Mouse (Mus musculus) cerebellum, adult 2 months (tissue): Measurements from ENCODE around the gene Slc39a13. TPM values are rescaled to one million over a fixed set of nuclear protein-coding genes. Genes with fewer than 3 reads are reported as not detected.
A peak's percentile ranks its signal among the peaks of the same experiment; 100 is the strongest.

ENCODE experiments used
- DNase-seq, 2 experiments: peaks; one replicate each; pipeline ENCODE4 v3.0.0; 2021
- H3K27ac ChIP-seq: fragments of 200-500 bp; 2 replicates; pipeline ENCODE4 v1.5.1; 2012; ENCODE audit warnings: low read length, control low read depth, inconsistent platforms; ENCODE audit not compliant: insufficient read depth
- H3K27me3 ChIP-seq: fragments of 200-500 bp; 2 replicates; pipeline ENCODE4 v1.6.1; 2012; ENCODE audit warnings: inconsistent platforms, mild to moderate bottlenecking, low read length, moderate library complexity; ENCODE audit not compliant: control insufficient read depth, insufficient read depth
- H3K4me1 ChIP-seq: fragments of 200-500 bp; 2 replicates; pipeline ENCODE4 v1.6.1; 2011; ENCODE audit warnings: low read length; ENCODE audit not compliant: control insufficient read depth, insufficient read depth
- H3K4me3 ChIP-seq: fragments of 200-500 bp; replicated peaks from 2 replicates; pipeline ENCODE3; 2011; ENCODE audit warnings: mild to moderate bottlenecking, low read depth, low read length, control low read depth; ENCODE audit not compliant: insufficient read depth
- CTCF ChIP-seq: fragments of 200-500 bp; IDR thresholded peaks from 2 replicates; pipeline ENCODE4 v1.5.1; 2011; ENCODE audit warnings: low read depth, mild to moderate bottlenecking, control low read depth, low read length, moderate library complexity, borderline replicate concordance; ENCODE audit not compliant: insufficient read depth
- POLR2A ChIP-seq: fragments of 200-500 bp; IDR thresholded peaks from 2 replicates; pipeline ENCODE4 v1.6.1; 2011; ENCODE audit warnings: low read length, control low read depth, borderline replicate concordance; ENCODE audit not compliant: insufficient read depth
- WGBS: fragments of 180-500 bp; shearing (Covaris S2); methylation state at CpG from one replicate; pipeline ENCODE4 v1.1.7; 2018; 5-methylcytosine and 5-hydroxymethylcytosine counted together
- polyA plus RNA-seq: library from polyadenylated mRNA; depleted of rRNA; stranded (reverse); fragments of >200 nt; gene quantifications from 2 replicates; pipeline ENCODE4 v1.2.3, GENCODE M21; 2012

Slc39a13 gene
- polyA plus RNA-seq, 1 experiment = 93.3 TPM

DNA sequence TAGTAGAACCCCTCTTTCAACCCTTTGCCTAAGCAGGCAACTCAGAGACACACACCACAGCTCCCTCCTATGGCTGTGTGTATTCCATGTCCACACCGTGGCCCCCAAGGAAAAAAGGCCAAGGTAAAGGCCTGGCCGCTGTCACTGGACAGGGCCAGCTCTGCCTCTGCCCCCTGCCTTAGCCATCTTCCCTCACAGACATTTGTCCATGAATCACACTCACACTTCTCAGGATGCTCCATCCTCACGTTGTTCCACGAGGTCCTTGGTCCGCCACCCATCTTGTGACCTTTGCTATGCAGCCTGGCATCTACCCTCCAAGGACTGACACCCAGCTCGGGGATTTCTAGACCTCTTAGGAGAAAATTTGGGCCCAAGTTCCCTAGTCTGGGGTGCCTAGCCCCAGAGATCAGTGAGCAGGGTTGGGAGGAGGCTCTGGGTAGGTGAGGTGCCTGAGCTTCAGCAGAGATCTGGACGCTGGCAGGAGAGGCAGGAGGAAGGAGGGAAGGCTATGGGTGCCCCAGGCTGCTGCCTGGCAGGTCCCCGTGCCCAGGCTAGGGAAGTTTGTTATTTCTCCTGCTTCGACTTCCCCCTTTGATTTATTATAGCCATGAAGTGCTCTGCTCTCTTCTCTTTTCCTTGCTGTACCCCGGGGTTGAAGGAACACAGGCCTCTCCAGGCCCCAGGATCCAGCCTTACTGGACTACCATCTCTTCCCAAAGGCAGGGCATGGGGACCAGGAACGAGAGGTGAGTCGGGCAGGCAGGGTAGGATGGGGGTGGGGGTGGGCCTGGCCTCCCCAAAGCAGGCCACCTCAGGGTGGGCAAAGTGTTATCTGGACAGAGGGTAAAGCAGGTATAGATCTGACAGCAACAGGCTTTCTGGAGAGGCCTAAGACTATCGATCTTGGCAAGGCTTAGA is 11.8 kb upstream of the Slc39a13 start, which contains the start of gene Spi1:
Spi1 (plus strand) TSS at position 616 of the 921 bp plus-strand sequence.
- no peaks in the 10 kb centered on the region for H3K27me3 ChIP-seq
- DNase-seq = no peak
- H3K4me1 ChIP-seq = peaks cover 3% of the 10 kb centered on the region; the same call in 1 of the 2 replicates
- 83% methylated on average over 13 of the region's 13 CpGs for WGBS
- H3K4me3 ChIP-seq = no peak within 1 kb of the TSS
- TF ChIP-seq POLR2A (no peak), CTCF (no peak)
- H3K27ac ChIP-seq = no peak within 1 kb of the TSS

DNA sequence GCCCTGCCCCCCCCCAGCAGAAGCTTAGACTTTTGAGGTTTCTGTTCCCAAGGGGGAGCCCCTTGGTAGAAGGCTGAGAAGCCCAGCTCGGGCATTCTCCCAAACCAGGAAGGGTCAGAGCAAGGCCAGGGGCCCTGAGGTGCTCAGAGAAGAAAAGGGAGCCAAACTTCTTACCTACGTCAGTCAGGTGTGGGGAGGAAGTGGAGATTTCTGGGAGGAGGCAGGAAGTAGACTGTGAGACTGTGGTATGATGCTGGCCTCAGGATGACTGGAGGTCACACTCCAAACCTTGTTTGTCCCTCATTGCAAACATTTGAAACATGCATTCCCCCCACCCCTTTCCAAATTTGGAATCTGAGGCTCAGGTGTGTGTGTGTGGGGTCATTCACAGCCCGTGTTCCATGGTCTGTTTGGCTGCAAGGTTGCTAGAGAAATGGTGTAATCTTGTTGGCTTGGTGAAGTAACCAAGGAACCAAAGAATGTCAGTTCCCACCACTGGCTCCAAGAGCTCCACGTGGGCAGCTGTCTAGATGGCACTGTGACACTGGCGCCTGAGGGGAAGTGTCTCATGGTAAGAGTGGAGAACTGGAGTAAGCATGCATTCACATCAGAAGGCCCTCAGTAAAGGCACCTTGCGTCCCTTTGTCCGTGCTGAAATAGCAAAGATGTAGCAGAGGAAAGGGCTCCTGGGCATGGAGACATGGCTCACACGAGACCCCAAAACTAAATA is 10.7 kb upstream of the Slc39a13 start:
- Histone ChIP-seq H3K4me1 (peaks cover 3% of the 10 kb centered on the region; the same call in 1 of the 2 replicates), H3K27me3 (no peaks in the 10 kb centered on the region), H3K4me3 (no peak overlapping the region), H3K27ac (no peak overlapping the region)
- 74% methylated on average over 8 of the region's 8 CpGs for WGBS
- TF ChIP-seq POLR2A = no peak
- no peak for TF ChIP-seq CTCF
- DNase-seq = no peak

DNA sequence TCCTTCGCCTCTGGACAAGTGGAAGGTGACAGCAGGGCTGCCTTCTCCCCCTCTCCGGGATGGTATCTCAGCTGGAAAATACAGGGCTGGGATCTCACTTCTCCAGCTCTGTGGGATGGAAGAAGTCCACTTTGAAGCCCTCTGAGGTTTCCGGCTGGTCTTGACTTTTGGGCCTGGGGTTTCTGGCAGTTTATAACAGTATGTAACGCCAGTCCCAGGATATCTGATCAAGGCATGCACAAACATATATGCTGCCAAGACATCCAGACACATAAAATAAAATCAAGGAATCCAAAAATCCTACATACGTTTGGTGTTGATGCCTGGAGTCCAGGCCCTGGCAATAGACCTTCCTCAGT is 8.8 kb upstream of the Slc39a13 start:
- no peak for DNase-seq
- no peak overlapping the region for H3K27ac ChIP-seq
- peaks cover 3% of the 10 kb centered on the region; the same call in 1 of the 2 replicates for H3K4me1 ChIP-seq
- WGBS = 41% methylated on average over 5 of the region's 5 CpGs
- no peaks in the 10 kb centered on the region for H3K27me3 ChIP-seq
- H3K4me3 ChIP-seq = peak overlapping the region; percentile 39
- no peak for TF ChIP-seq CTCF
- TF ChIP-seq POLR2A = no peak

DNA sequence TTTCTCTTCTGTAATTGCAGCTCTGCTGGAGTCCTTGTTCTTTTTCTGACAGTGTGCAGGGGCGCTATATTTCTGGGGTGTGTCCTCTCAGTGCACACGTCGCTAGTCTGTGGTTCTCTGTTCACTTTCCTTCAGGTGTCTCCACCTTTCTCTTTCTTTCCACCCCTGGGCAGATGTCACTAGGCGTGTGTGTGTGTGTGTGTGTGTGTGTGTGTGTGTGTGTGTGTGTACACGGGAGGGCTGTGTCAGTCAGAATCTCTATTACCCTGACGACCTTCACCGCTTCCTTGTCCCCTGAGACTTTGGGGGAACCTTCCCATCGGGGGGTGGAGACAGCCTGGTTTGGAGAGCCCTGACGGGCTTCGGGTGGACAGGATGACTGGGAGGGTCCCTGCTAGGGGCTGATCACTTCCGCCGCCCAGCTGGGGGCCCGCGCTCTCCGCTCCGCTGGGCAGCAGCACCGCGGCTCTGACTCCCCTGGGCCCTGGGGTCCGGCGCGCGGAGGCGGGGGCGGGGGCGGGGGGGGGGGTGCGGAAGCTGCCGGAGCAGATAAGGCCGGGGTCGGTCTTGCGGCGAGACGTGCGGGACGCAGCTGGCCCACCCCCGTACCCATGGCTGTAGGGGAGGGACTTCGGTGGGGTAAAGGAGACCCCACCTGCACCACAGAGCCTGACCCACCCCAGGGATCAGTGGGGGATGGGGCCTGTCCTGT is 8.3 kb upstream of the Slc39a13 start:
- H3K4me3 ChIP-seq = peak overlapping the region; percentile 39
- WGBS = 2% methylated on average over 31 of the region's 36 CpGs
- TF ChIP-seq CTCF = no peak
- TF ChIP-seq POLR2A = no peak
- no peaks in the 10 kb centered on the region for H3K27me3 ChIP-seq
- H3K27ac ChIP-seq = no peak overlapping the region
- DNase-seq = no peak
- H3K4me1 ChIP-seq = peaks cover 3% of the 10 kb centered on the region; the same call in 1 of the 2 replicates

DNA sequence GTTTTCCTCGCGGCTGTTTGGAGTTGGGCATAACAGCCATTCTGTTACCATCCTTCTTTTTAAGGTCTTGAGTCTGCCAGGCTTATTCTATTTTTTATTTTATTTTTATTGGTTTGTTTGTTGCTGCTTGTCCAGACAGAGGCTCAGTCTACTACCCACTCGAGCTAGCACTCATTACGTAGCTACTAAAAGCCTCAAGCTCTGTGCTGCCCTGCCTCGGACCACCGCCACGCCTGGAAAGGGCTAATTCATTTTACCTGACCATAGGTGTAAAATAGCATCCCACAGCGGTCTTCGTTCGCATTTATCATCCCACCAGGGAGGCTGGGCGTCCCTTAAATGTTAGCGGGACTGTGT is 7.7 kb upstream of the Slc39a13 start:
- Histone ChIP-seq H3K4me1 (peaks cover 3% of the 10 kb centered on the region; the same call in 1 of the 2 replicates), H3K4me3 (peak overlapping the region; percentile 37), H3K27me3 (no peaks in the 10 kb centered on the region), H3K27ac (no peak overlapping the region)
- 13% methylated on average over 12 of the region's 12 CpGs for WGBS
- TF ChIP-seq POLR2A = no peak
- TF ChIP-seq CTCF = no peak
- no peak for DNase-seq

DNA sequence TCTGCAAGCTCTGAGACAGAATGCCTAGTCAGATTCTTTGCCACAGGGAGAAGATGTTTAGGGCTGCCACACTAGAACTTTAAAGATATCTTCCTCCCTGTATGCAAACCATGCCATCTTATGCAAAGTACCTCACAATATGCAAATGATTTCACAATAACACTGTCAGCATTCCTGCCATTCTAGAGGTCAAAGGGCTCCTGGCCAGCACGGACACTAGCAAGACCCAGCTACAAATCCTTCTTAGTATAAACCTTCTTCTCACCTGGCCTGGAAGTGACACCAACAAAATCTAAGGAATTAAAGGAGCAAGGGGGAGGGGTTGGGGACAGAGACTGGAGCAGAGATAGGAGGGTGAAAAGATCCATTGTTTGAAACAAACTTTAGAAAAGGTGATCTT is 1.9 kb upstream of the Slc39a13 start:
- WGBS = 36% methylated on average over 1 of the region's 1 CpGs
- no peak for TF ChIP-seq POLR2A
- no peak for TF ChIP-seq CTCF
- Histone ChIP-seq H3K27me3 (no peaks in the 10 kb centered on the region), H3K4me3 (no peak overlapping the region), H3K4me1 (peaks cover 12% of the 10 kb centered on the region), H3K27ac (no peak overlapping the region)
- no peak for DNase-seq

DNA sequence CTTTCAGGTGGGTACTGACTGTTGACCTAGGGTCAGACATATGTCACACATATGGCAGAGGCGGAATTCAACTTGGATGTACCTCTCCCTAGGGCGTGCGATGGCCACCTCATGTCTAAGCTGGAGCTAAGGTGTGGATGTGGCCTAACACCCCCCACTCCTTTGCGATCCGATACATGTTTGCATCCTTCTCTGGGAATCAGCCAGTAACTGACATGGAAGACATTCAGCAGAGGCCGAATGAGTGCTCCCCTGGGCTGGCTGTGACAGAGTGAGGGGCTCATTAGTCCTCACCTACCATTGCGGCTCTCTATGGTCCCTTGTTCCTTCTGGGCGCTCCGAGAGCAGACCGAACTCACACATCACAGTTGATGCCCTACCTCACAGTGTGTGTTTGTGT is 842 bp upstream of the Slc39a13 start:
- H3K27ac ChIP-seq = peak overlapping the region; percentile 16; the same call in 1 of the 2 replicates
- H3K27me3 ChIP-seq = no peaks in the 10 kb centered on the region
- DNase-seq = peak in 1 of 2 experiments; percentile 26
- 79% methylated on average over 10 of the region's 10 CpGs for WGBS
- peaks cover 20% of the 10 kb centered on the region for H3K4me1 ChIP-seq
- no peak for TF ChIP-seq POLR2A
- TF ChIP-seq CTCF = no peak
- H3K4me3 ChIP-seq = peak overlapping the region; percentile 41
